Mouse (Mus musculus) heart, postnatal 25 days (tissue): Measurements from ENCODE around the gene Pip5k1b. TPM values are rescaled to one million over a fixed set of nuclear protein-coding genes. Genes with fewer than 3 reads are reported as not detected.

Source experiments
- total RNA-seq, 2 experiments: library from RNA; stranded (reverse); gene quantifications; 2 replicates each; pipeline ENCODE4 v1.2.3; 2021

Gene Pip5k1b
- total RNA-seq, 2 experiments from 2014 or later: 26.9 to 28.3 TPM

Other genes starting within 250 kb of the Pip5k1b start
- gene Fam122a, start 78.5 kb downstream of the Pip5k1b start, total RNA-seq: 10 to 100 TPM; 19.9 to 20.9 TPM
- under 1 TPM; 0.08 to 0.13 TPM for gene Tmem252, start 118.1 kb upstream of the Pip5k1b start, total RNA-seq